Mouse (Mus musculus) liver, embryonic 15.5 days (tissue): Measurements from ENCODE around the gene Pcp4. TPM values are rescaled to one million over a fixed set of nuclear protein-coding genes. Genes with fewer than 3 reads are reported as not detected.

Source experiments
- ATAC-seq: fragments of 200-750 bp; cut with Nextera tagmentation; 2 replicates; pipeline ENCODE4 v1.8.0; 2017; ENCODE audit warnings: moderate number of reproducible peaks, mild to moderate bottlenecking, moderate library complexity; ENCODE audit not compliant: insufficient read depth
- H3K27ac ChIP-seq: fragments of 300-500 bp; sonication (generic); replicated peaks from 2 replicates; pipeline ENCODE4 v1.5.1; 2015; ENCODE audit warnings: mild to moderate bottlenecking, inconsistent platforms
- H3K27me3 ChIP-seq: fragments of 300-500 bp; sonication (generic); 2 replicates; pipeline ENCODE4 v1.6.1; 2015; ENCODE audit warnings: mild to moderate bottlenecking, inconsistent platforms
- H3K36me3 ChIP-seq: fragments of 300-500 bp; sonication (generic); replicated peaks from 2 replicates; pipeline ENCODE4 v1.6.1; 2015; ENCODE audit warnings: moderate library complexity, mild to moderate bottlenecking, inconsistent platforms
- H3K4me1 ChIP-seq: fragments of 300-500 bp; sonication (generic); replicated peaks from 2 replicates; pipeline ENCODE4 v1.6.1; 2015; ENCODE audit warnings: inconsistent platforms
- H3K4me2 ChIP-seq: fragments of 300-500 bp; sonication (generic); 2 replicates; pipeline ENCODE4 v1.6.1; 2015; ENCODE audit warnings: moderate library complexity, mild to moderate bottlenecking, inconsistent platforms
- H3K4me3 ChIP-seq: fragments of 300-500 bp; sonication (generic); replicated peaks from 2 replicates; pipeline ENCODE4 v1.5.1; 2015; ENCODE audit warnings: mild to moderate bottlenecking, inconsistent platforms
- H3K9ac ChIP-seq: fragments of 300-500 bp; sonication (generic); 2 replicates; pipeline ENCODE4 v1.6.1; 2015; ENCODE audit warnings: moderate library complexity, mild to moderate bottlenecking, inconsistent platforms
- H3K9me3 ChIP-seq: fragments of 300-500 bp; sonication (generic); replicated peaks from 2 replicates; pipeline ENCODE4 v1.6.1; 2016; ENCODE audit warnings: inconsistent platforms
- WGBS: fragments of 180-500 bp; shearing (Covaris S2); methylation state at CpG from one replicate; pipeline ENCODE4 v1.1.7; 2015; ENCODE audit warnings: mixed read lengths; ENCODE audit not compliant: insufficient replicate concordance; 5-methylcytosine and 5-hydroxymethylcytosine counted together
- polyA plus RNA-seq: library from polyadenylated mRNA; unstranded; fragments of >200 nt; fragmentation: Nextera tagmentation; extraction: Ambion mirVana; gene quantifications from 2 replicates; pipeline ENCODE4 v1.2.1, GENCODE M21; 2015

Pcp4 gene
- polyA plus RNA-seq, 1 experiment from 2014 or later, result 0.24 TPM

DNA sequence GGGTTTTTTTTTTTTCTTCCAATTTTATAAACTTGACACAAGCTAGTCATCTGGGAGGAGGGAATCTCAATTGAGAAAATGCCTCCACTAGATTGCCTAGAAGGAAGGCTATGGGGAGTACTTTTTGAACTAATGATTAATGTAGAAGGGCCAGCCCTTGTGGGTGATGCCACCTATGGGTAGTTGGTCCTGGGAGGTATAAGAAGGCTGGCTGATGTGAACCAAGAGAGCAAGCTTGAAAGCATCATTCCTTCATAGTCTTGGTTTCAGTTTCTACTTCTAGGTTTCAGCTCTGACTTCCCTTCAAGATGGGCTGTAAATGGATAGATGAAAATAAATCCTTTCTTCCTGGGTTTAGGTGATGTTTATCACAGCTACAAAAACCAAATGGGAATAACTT is 13.3 kb upstream of the Pcp4 start:
- no peaks in the 10 kb centered on the region for H3K27me3 ChIP-seq

DNA sequence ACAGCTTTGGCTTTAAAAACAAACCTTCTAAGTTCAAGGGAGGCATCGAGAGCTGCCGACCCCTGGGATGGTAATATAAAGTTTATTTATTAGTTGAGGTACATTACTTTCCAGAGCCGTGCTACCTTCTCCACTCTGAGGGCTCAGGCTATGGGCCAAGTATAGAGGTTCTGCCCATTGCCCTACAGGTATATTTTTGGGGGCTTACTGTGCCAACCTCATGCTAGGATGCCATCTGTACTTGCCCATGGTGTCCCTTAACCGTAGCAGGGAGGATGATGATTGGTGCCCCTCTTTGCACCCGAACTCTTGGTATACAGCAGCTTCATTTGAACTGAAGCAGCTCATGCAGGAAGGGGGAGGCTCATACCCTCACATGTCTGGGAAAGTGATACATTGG is 9.8 kb upstream of the Pcp4 start:
- WGBS, result 65% methylated on average over 5 of the region's 5 CpGs
- H3K27me3 ChIP-seq, result no peaks in the 10 kb centered on the region
- no peak overlapping the region for H3K27ac ChIP-seq
- no peaks in the 10 kb centered on the region for H3K36me3 ChIP-seq
- no peak overlapping the region for H3K4me2 ChIP-seq
- ATAC-seq, result no peak
- H3K4me1 ChIP-seq, result no peaks in the 10 kb centered on the region
- H3K9me3 ChIP-seq, result no peaks in the 10 kb centered on the region
- H3K4me3 ChIP-seq, result no peak overlapping the region
- H3K9ac ChIP-seq, result no peak overlapping the region

More for the DNA sequence above, 13.3 kb upstream of the Pcp4 start:
- Histone ChIP-seq H3K4me2 (no peak overlapping the region), H3K4me3 (no peak overlapping the region), H3K4me1 (no peaks in the 10 kb centered on the region), H3K36me3 (no peaks in the 10 kb centered on the region), H3K9me3 (no peaks in the 10 kb centered on the region), H3K9ac (no peak overlapping the region), H3K27ac (no peak overlapping the region)
- ATAC-seq, result no peak

DNA sequence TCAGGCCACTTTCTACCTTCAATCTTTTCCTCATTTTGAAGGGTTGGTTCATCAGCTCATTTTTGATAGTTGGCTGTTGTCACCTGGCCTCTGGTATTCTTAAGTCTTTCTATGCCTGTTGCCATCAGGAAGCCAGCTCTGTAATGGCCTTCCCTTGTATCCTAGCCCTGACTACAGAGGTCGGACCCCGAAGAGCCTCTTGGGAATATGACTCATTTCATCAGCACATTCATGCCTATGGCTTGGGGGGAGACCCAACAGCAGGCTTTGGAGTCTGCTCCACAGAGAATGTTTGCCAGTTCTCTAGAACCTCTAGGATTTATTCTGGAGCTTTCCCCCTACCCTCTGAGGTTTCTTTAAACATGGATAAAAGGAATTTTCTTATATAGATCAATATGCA is 8.1 kb upstream of the Pcp4 start:
- Histone ChIP-seq H3K4me1 (no peaks in the 10 kb centered on the region), H3K27ac (no peak overlapping the region), H3K36me3 (no peaks in the 10 kb centered on the region), H3K9me3 (no peaks in the 10 kb centered on the region), H3K4me2 (no peak overlapping the region), H3K27me3 (no peaks in the 10 kb centered on the region), H3K9ac (no peak overlapping the region), H3K4me3 (no peak overlapping the region)
- WGBS, result 50% methylated on average over 2 of the region's 2 CpGs
- ATAC-seq, result no peak

DNA sequence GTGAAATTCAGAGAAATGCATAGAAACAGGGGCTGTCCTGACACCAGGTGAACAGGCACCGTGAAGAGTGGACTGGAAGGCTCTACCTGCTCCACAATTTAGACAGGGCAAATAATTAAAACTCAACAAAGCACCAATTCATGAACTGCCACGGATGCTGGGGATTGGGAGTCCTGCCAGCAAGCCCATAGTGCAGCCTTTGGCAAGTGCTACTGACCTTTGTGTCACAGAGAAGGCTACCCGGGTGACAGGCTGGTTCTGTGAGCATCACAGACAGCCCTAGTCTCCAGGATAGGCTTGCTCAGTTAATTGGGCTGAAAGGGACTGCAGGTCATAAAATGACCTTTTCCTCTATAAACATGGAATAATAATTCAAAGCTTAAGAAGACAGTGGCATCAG is 6.6 kb upstream of the Pcp4 start:
- H3K9me3 ChIP-seq, result no peaks in the 10 kb centered on the region
- H3K4me1 ChIP-seq, result no peaks in the 10 kb centered on the region
- no peak overlapping the region for H3K4me3 ChIP-seq
- H3K27me3 ChIP-seq, result no peaks in the 10 kb centered on the region
- H3K9ac ChIP-seq, result no peak overlapping the region
- H3K36me3 ChIP-seq, result no peaks in the 10 kb centered on the region
- WGBS, result 35% methylated on average over 3 of the region's 3 CpGs
- no peak for ATAC-seq
- no peak overlapping the region for H3K27ac ChIP-seq
- no peak overlapping the region for H3K4me2 ChIP-seq

DNA sequence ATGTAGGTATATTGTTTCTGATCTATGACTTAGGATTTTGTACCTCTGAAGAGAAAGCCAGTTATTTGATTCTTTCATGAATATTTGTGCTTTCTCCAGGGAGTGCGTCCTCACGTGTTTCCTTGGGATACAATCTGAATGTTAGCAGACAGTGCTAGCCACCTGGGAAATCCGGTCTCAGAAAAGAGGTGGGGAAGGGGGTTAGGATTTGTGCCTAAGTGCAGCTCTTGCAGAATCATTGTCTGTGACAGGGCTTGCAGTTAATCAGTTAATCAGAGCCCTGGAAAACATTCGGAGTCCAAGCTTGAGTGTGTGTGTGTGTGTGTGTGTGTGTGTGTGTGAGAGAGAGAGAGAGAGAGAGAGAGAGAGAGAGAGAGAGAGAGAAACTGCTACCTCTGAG is 605 bp downstream of the Pcp4 start:
- Histone ChIP-seq H3K4me3 (no peak overlapping the region), H3K9me3 (no peaks in the 10 kb centered on the region), H3K9ac (no peak overlapping the region), H3K4me2 (no peak overlapping the region), H3K4me1 (no peaks in the 10 kb centered on the region), H3K27ac (no peak overlapping the region), H3K27me3 (no peaks in the 10 kb centered on the region), H3K36me3 (no peaks in the 10 kb centered on the region)
- ATAC-seq, result no peak
- WGBS, result 53% methylated on average over 4 of the region's 4 CpGs

DNA sequence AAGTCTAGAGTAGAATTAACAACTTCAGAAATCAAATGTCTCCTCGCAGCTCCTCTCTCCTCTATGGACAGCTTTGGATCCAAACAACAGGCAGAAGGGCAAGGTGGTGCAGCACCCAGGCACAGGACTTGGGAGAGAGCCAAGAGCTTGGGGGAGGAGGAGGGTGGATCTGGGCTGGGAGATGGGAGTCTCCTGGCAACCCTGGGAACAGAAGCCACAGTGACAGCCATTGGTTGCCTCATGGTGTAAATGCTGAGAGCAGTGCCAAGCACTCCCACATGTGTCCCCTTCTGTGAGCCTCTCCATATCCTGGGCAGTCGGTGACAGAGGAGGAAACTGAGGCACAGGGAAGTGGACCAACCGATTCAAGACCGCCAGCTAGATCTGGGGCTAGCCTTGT is 1.3 kb downstream of the Pcp4 start:
- Histone ChIP-seq H3K36me3 (no peaks in the 10 kb centered on the region), H3K27me3 (no peaks in the 10 kb centered on the region), H3K9ac (no peak overlapping the region), H3K4me2 (no peak overlapping the region), H3K4me3 (no peak overlapping the region), H3K27ac (no peak overlapping the region), H3K4me1 (no peaks in the 10 kb centered on the region), H3K9me3 (no peaks in the 10 kb centered on the region)
- ATAC-seq, result no peak
- 60% methylated on average over 4 of the region's 4 CpGs for WGBS

DNA sequence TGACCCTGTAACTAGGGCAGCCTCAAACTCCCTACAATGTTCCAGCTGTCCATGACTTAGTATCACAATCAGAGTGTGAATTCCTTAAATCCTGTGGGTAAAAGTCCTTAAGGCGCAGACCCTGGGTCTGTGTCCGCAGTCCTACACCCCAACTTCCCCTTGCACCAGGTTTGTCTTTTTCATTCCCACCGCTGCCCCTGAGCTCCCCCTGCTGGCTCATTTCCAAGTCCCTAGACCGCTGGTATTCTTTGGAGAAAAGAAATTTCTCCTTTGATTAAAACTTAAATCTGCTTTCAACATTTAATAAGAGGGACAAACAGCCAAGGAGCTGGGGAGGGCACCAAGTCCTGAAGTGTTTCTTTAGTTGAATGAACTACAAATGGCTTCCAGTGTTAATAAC is 2.2 kb downstream of the Pcp4 start:
- no peak overlapping the region for H3K4me2 ChIP-seq
- no peak overlapping the region for H3K27ac ChIP-seq
- H3K36me3 ChIP-seq, result no peaks in the 10 kb centered on the region
- no peaks in the 10 kb centered on the region for H3K4me1 ChIP-seq
- no peak overlapping the region for H3K9ac ChIP-seq
- H3K4me3 ChIP-seq, result no peak overlapping the region
- H3K27me3 ChIP-seq, result no peaks in the 10 kb centered on the region
- WGBS, result 22% methylated on average over 4 of the region's 4 CpGs
- no peak for ATAC-seq
- no peaks in the 10 kb centered on the region for H3K9me3 ChIP-seq

DNA sequence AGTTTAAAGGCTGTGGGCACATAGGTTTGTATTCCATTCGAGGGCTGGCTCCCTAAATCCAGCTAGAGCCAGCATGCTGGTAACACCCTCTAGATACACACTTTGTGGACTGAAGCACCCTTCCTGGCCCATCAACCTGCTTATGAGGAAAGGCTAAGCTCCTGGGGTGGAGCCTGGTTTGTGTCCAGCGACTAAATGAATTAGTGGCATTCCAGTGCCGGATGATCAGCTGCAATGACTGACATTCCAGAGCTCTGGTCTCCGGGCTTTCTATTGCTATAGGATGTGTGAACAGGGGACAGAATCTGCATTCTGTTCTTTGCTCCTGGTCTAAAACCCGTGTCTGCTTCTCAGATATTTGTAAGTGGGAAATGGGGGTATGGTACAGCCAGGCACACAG is 5.0 kb downstream of the Pcp4 start:
- Histone ChIP-seq H3K4me2 (no peak overlapping the region), H3K27ac (no peak overlapping the region), H3K4me1 (no peaks in the 10 kb centered on the region), H3K27me3 (no peaks in the 10 kb centered on the region), H3K9me3 (no peaks in the 10 kb centered on the region), H3K36me3 (no peaks in the 10 kb centered on the region), H3K4me3 (no peak overlapping the region), H3K9ac (no peak overlapping the region)
- WGBS, result 39% methylated on average over 5 of the region's 5 CpGs
- no peak for ATAC-seq

DNA sequence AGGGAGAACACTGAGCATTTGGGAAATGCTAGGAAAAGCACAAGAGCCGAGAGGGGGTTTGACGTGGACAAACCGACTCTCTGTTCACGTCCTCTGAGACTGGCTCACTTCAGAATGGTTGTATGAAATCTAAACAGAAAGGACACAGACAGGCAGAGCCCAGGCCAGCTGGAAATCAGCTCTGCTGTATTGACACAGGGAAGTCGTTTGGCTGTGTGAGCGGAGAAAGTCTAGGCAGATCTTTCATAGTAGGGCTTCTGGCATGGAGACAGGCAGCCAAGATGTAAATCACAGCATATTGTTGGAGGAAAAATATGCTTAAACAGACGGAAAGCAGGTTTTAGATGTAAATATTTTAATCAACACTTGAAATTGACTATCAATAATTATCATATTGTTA is 5.4 kb downstream of the Pcp4 start:
- H3K27ac ChIP-seq, result no peak overlapping the region
- H3K4me2 ChIP-seq, result no peak overlapping the region
- no peaks in the 10 kb centered on the region for H3K4me1 ChIP-seq
- H3K36me3 ChIP-seq, result no peaks in the 10 kb centered on the region
- H3K27me3 ChIP-seq, result no peaks in the 10 kb centered on the region
- no peaks in the 10 kb centered on the region for H3K9me3 ChIP-seq
- ATAC-seq, result no peak
- no peak overlapping the region for H3K9ac ChIP-seq
- H3K4me3 ChIP-seq, result no peak overlapping the region
- WGBS, result 57% methylated on average over 7 of the region's 7 CpGs

DNA sequence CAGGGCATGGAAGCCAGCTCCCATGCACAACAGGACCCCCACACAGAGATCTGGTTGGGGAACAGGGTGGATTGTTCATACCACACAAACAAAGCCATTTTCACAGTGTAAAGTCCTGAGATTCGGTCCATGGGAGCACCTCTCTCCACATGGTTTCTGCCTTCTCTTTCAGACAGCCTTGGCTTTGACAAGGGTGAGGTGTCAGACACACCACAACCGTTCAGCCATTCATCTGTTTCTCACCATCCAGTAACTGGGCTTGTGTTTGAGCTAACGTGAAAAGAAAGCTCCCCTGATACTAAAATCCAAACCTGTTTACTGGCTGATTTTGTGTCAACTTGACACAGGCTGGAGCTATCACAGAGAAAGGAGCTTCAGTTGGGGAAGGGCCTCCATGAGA is 6.8 kb downstream of the Pcp4 start:
- H3K9ac ChIP-seq, result no peak overlapping the region
- H3K36me3 ChIP-seq, result no peaks in the 10 kb centered on the region
- 41% methylated on average over 3 of the region's 3 CpGs for WGBS
- ATAC-seq, result no peak
- no peak overlapping the region for H3K27ac ChIP-seq
- H3K4me3 ChIP-seq, result no peak overlapping the region
- H3K27me3 ChIP-seq, result no peaks in the 10 kb centered on the region
- no peaks in the 10 kb centered on the region for H3K9me3 ChIP-seq
- no peak overlapping the region for H3K4me2 ChIP-seq
- H3K4me1 ChIP-seq, result no peaks in the 10 kb centered on the region

DNA sequence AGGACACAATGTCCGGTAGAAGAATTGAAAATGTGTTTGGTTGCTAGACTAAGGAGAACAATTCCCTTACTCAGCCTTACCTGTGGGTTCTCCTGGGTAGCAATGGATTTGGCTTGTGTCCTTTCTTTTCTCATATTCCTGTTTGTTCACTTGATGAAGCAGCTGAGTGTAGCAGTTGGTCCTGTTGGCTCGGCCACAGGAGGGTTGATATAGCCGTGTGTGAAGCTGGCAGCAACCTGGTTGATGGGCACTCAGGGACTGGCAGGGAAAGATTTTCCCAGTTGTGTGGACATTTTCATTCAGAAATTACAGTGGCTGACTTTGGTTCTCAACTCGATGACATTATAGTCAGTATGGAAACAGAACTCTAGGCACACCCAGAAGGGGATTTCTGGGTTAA is 14.4 kb downstream of the Pcp4 start:
- Histone ChIP-seq H3K9ac (no peak overlapping the region), H3K4me2 (no peak overlapping the region), H3K27me3 (no peaks in the 10 kb centered on the region), H3K4me1 (no peaks in the 10 kb centered on the region), H3K36me3 (no peaks in the 10 kb centered on the region), H3K4me3 (no peak overlapping the region), H3K27ac (no peak overlapping the region), H3K9me3 (no peaks in the 10 kb centered on the region)
- ATAC-seq, result no peak
- WGBS, result 68% methylated on average over 4 of the region's 4 CpGs

DNA sequence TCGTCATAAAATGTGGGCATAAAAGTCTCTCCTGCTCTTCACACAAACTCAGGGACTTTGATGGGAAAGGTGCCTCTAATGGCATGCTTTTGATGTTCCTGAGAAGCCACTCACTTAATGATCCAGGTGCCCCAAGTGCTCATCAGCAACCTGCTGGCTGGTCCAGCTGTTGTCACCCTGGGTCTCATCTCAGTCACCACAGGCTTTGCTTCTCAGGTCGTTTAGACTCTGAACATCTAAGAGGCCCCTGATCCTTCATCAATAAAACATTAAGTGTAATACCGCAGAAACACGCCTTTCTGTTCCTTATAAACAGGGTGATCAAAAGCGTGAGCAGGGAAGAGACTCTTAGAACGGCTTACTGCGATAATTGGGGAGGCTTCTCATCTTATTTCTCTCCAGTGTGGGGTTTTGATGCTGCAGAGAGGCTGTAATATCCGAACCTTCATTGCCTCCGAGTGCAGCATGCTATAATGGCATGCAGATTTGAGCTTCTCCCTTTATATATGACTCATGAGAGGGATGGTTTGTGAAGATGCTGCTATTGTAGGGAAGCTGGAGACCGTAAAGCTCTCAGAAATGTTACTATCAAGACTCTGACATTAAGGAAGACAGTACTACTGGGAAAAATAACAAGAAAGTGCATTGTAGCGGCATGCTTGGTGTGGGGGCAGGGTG is 19.7 kb downstream of the Pcp4 start:
- Histone ChIP-seq H3K9me3 (no peaks in the 10 kb centered on the region), H3K27ac (no peak overlapping the region), H3K27me3 (no peaks in the 10 kb centered on the region), H3K4me3 (no peak overlapping the region), H3K4me2 (no peak overlapping the region), H3K36me3 (no peaks in the 10 kb centered on the region), H3K4me1 (no peaks in the 10 kb centered on the region), H3K9ac (no peak overlapping the region)
- WGBS, result 54% methylated on average over 11 of the region's 11 CpGs
- no peak for ATAC-seq
